Mouse (Mus musculus): ENCODE results near the gene Zbed6. TPM values are rescaled to one million over a fixed set of nuclear protein-coding genes. Genes with fewer than 3 reads are reported as not detected.

Gene Zbed6
- polyA plus RNA-seq, 1 experiment from 2014 or later = not detected

- no peak overlapping the region for H3K4me3 ChIP-seq (ENCODE audit: low read depth, low read length)
- H3K27ac ChIP-seq (ENCODE audit: low read length) = no peak overlapping the region
- H3K4me1 ChIP-seq (ENCODE audit: insufficient read depth, low read depth, low read length) = peaks cover 7% of the 10 kb centered on the region; the same call in 1 of the 2 replicates
- H3K9me3 ChIP-seq (ENCODE audit: low read length) = no peaks in the 10 kb centered on the region
- H3K9ac ChIP-seq (replicated peaks; ENCODE audit: low read depth) = no peak overlapping the region
- ATAC-seq (no peak), DNase-seq (ENCODE audit: low spot score) (no peak)
- no peak overlapping the region for H3K4me2 ChIP-seq (replicated peaks; ENCODE audit: low read depth, low read length)
- H3K27me3 ChIP-seq (replicated peaks; ENCODE audit: insufficient read depth, low read length) = no peaks in the 10 kb centered on the region
- 79% methylated on average over 3 of the region's 3 CpGs for WGBS
- TF ChIP-seq CTCF (IDR thresholded peaks at IDR 0.05) (no peak), EP300 (IDR thresholded peaks at IDR 0.05) (no peak)
- no peaks in the 10 kb centered on the region for H3K36me3 ChIP-seq (ENCODE audit: insufficient read depth, low read length)
Observed at GRCm38 (mm10) chr1:133658878-133659277, 1.8 kb downstream of the Zbed6 start.

DNA sequence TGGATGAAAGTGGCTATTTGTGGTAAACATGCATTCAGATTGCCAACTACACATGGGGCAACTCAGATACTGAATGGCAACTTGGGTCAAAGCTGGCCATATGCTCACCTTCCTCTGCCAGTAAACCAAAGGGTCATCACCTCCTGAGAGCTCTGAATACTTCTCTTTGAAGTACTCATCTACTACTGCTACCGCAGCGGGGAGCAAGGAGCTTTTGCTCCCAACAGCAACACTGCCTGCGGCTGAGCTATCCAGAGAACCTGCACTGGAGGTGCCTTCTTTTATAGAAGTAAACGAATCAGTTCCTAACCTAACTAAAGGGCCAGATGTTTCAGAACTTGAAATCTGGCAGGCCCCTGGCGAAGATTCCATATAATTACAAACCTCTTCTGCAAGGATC, 3.9 kb downstream of the Zbed6 start:
- H3K9me3 ChIP-seq (ENCODE audit: low read length) = no peaks in the 10 kb centered on the region
- no peak overlapping the region for H3K9ac ChIP-seq (replicated peaks; ENCODE audit: low read depth)
- H3K36me3 ChIP-seq (ENCODE audit: insufficient read depth, low read length) = no peaks in the 10 kb centered on the region
- WGBS = 39% methylated on average over 5 of the region's 5 CpGs
- DNase-seq (ENCODE audit: low spot score) (no peak), ATAC-seq (no peak)
- H3K4me2 ChIP-seq (replicated peaks; ENCODE audit: low read depth, low read length) = no peak overlapping the region
- H3K4me3 ChIP-seq (ENCODE audit: low read depth, low read length) = no peak overlapping the region
- H3K4me1 ChIP-seq (ENCODE audit: insufficient read depth, low read depth, low read length) = peaks cover 7% of the 10 kb centered on the region; the same call in 1 of the 2 replicates
- no peak overlapping the region for H3K27ac ChIP-seq (ENCODE audit: low read length)
- no peaks in the 10 kb centered on the region for H3K27me3 ChIP-seq (replicated peaks; ENCODE audit: insufficient read depth, low read length)
- TF ChIP-seq CTCF (IDR thresholded peaks at IDR 0.05) (no peak), EP300 (IDR thresholded peaks at IDR 0.05) (no peak)

GRCm38 (mm10) chr1:133653033-133653432, 7.7 kb downstream of the Zbed6 start:
- H3K4me2 ChIP-seq (replicated peaks; ENCODE audit: low read depth, low read length) = no peak overlapping the region
- no peaks in the 10 kb centered on the region for H3K9me3 ChIP-seq (ENCODE audit: low read length)
- H3K27ac ChIP-seq (ENCODE audit: low read length) = no peak overlapping the region
- ATAC-seq (no peak), DNase-seq (ENCODE audit: low spot score) (no peak)
- 88% methylated on average over 1 of the region's 1 CpGs for WGBS
- H3K4me1 ChIP-seq (ENCODE audit: insufficient read depth, low read depth, low read length) = no peaks in the 10 kb centered on the region; the same call in 1 of the 2 replicates
- no peaks in the 10 kb centered on the region for H3K36me3 ChIP-seq (ENCODE audit: insufficient read depth, low read length)
- no peak overlapping the region for H3K9ac ChIP-seq (replicated peaks; ENCODE audit: low read depth)
- H3K4me3 ChIP-seq (ENCODE audit: low read depth, low read length) = no peak overlapping the region
- TF ChIP-seq CTCF (IDR thresholded peaks at IDR 0.05) = no peak
- H3K27me3 ChIP-seq (replicated peaks; ENCODE audit: insufficient read depth, low read length) = no peaks in the 10 kb centered on the region

DNA sequence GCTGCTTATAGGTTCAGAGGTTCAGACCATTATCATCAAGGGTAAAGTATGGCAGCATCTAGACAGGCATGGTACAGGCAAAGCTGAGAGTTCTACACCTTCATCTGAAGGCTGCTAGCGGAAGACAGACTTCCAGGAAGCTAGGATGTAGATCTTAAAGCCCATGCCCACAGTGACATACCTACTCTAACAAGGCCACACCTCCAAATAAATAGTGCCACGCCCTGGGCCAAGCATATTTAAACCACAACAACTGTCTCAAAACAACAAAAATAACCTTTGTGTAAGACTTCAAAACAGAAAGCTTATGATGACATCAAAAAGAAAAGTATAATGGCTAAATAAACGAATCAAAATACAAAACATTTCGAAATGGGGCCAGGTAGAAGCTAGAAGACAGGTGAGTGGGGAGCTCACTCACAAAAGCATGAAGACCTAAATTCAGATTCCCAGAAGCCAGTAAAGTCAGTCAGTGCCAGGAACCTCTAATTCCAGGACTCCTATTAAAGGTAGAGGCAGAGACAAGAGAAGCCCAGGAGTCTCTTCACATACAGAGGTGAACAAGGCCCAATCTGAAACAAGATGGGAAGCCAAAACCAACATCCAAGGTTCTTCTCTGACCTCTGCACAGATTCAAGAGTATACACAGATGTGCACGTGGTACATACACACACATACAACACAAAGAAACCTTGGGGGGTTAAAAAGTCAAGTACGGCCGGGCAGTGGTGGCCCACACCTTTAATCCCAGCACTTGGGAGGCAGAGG, 10.2 kb downstream of the Zbed6 start:
- TF ChIP-seq EP300 (IDR thresholded peaks at IDR 0.05) (no peak), CTCF (IDR thresholded peaks at IDR 0.05) (no peak)
- H3K27ac ChIP-seq (ENCODE audit: low read length) = no peak overlapping the region
- DNase-seq (ENCODE audit: low spot score) = no peak
- H3K9me3 ChIP-seq (ENCODE audit: low read length) = no peaks in the 10 kb centered on the region
- H3K9ac ChIP-seq (replicated peaks; ENCODE audit: low read depth) = no peak overlapping the region
- ATAC-seq = no peak
- no peak overlapping the region for H3K4me3 ChIP-seq (ENCODE audit: low read depth, low read length)
- 90% methylated on average over 7 of the region's 7 CpGs for WGBS
- no peaks in the 10 kb centered on the region for H3K4me1 ChIP-seq (ENCODE audit: insufficient read depth, low read depth, low read length)
- no peak overlapping the region for H3K4me2 ChIP-seq (replicated peaks; ENCODE audit: low read depth, low read length)
- no peaks in the 10 kb centered on the region for H3K27me3 ChIP-seq (replicated peaks; ENCODE audit: insufficient read depth, low read length)
- H3K36me3 ChIP-seq (ENCODE audit: insufficient read depth, low read length) = peaks cover 10% of the 10 kb centered on the region

GRCm38 (mm10) chr1:133645652-133646051, 15.0 kb downstream of the Zbed6 start:
- H3K4me3 ChIP-seq (ENCODE audit: low read depth, low read length) = no peak overlapping the region
- no peak for ATAC-seq
- 80% methylated on average over 5 of the region's 5 CpGs for WGBS
- H3K4me2 ChIP-seq (replicated peaks; ENCODE audit: low read depth, low read length) = no peak overlapping the region
- DNase-seq (ENCODE audit: low spot score) = no peak
- H3K9me3 ChIP-seq (ENCODE audit: low read length) = no peaks in the 10 kb centered on the region
- no peaks in the 10 kb centered on the region for H3K4me1 ChIP-seq (ENCODE audit: insufficient read depth, low read depth, low read length)
- H3K36me3 ChIP-seq (ENCODE audit: insufficient read depth, low read length) = peaks cover 40% of the 10 kb centered on the region
- H3K9ac ChIP-seq (replicated peaks; ENCODE audit: low read depth) = no peak overlapping the region
- no peak overlapping the region for H3K27ac ChIP-seq (ENCODE audit: low read length)
- no peaks in the 10 kb centered on the region for H3K27me3 ChIP-seq (replicated peaks; ENCODE audit: insufficient read depth, low read length)
- TF ChIP-seq CTCF (IDR thresholded peaks at IDR 0.05) (no peak), EP300 (IDR thresholded peaks at IDR 0.05) (no peak)

GRCm38 (mm10) chr1:133641163-133641562, 19.5 kb downstream of the Zbed6 start:
- H3K4me2 ChIP-seq (replicated peaks; ENCODE audit: low read depth, low read length) = no peak overlapping the region
- WGBS = 90% methylated on average over 2 of the region's 2 CpGs

More at GRCm38 (mm10) chr1:133641163-133641562, 19.5 kb downstream of the Zbed6 start:
- H3K36me3 ChIP-seq (ENCODE audit: insufficient read depth, low read length) = peaks cover 59% of the 10 kb centered on the region
- DNase-seq (ENCODE audit: low spot score) = no peak
- no peak for TF ChIP-seq CTCF (IDR thresholded peaks at IDR 0.05)
- TF ChIP-seq EP300 (IDR thresholded peaks at IDR 0.05) = no peak
- no peak overlapping the region for H3K9ac ChIP-seq (replicated peaks; ENCODE audit: low read depth)
- no peak overlapping the region for H3K27ac ChIP-seq (ENCODE audit: low read length)
- no peaks in the 10 kb centered on the region for H3K27me3 ChIP-seq (replicated peaks; ENCODE audit: insufficient read depth, low read length)
- no peak overlapping the region for H3K4me3 ChIP-seq (ENCODE audit: low read depth, low read length)
- H3K4me1 ChIP-seq (ENCODE audit: insufficient read depth, low read depth, low read length) = no peaks in the 10 kb centered on the region
- no peak for ATAC-seq
- H3K9me3 ChIP-seq (ENCODE audit: low read length) = no peaks in the 10 kb centered on the region

Measured in lung, postnatal 0 days (tissue).